Mouse (Mus musculus): Measurements from ENCODE around the gene Rgs6. TPM values are rescaled to one million over a fixed set of nuclear protein-coding genes. Genes with fewer than 3 reads are reported as not detected.

Gene Rgs6
- polyA plus RNA-seq, 1 experiment: 0.28 TPM

- Histone ChIP-seq H3K4me3 (ENCODE audit: insufficient read depth, low read length) (no peak overlapping the region), H3K27ac (ENCODE audit: insufficient read depth, low read depth, low read length) (no peak overlapping the region), H3K4me1 (ENCODE audit: control insufficient read depth, insufficient read depth, low read length) (no peaks in the 10 kb centered on the region)
- TF ChIP-seq CTCF (IDR thresholded peaks at IDR 0.05; ENCODE audit: low read depth, low read length) (no peak), POLR2A (IDR thresholded peaks at IDR 0.05; ENCODE audit: borderline replicate concordance, low read depth, low read length) (no peak)
Measured at GRCm38 (mm10) chr12:82588846-82589630, 946 bp downstream of the Rgs6 start.

GRCm38 (mm10) chr12:82599011-82599410, 10.9 kb downstream of the Rgs6 start:
- H3K4me3 ChIP-seq (ENCODE audit: insufficient read depth, low read length): no peak overlapping the region
- H3K27ac ChIP-seq (ENCODE audit: insufficient read depth, low read depth, low read length): no peak overlapping the region
- TF ChIP-seq CTCF (IDR thresholded peaks at IDR 0.05; ENCODE audit: low read depth, low read length) (no peak), POLR2A (IDR thresholded peaks at IDR 0.05; ENCODE audit: borderline replicate concordance, low read depth, low read length) (no peak)
- no peaks in the 10 kb centered on the region for H3K4me1 ChIP-seq (ENCODE audit: control insufficient read depth, insufficient read depth, low read length)

- no peaks in the 10 kb centered on the region for H3K4me1 ChIP-seq (ENCODE audit: control insufficient read depth, insufficient read depth, low read length)
- no peak for TF ChIP-seq CTCF (IDR thresholded peaks at IDR 0.05; ENCODE audit: low read depth, low read length)
- no peak for TF ChIP-seq POLR2A (IDR thresholded peaks at IDR 0.05; ENCODE audit: borderline replicate concordance, low read depth, low read length)
- no peak overlapping the region for H3K27ac ChIP-seq (ENCODE audit: insufficient read depth, low read depth, low read length)
- H3K4me3 ChIP-seq (ENCODE audit: insufficient read depth, low read length): no peak overlapping the region
Measured at GRCm38 (mm10) chr12:82600406-82600805, 12.3 kb downstream of the Rgs6 start.

- Histone ChIP-seq H3K27ac (ENCODE audit: insufficient read depth, low read depth, low read length) (no peak overlapping the region), H3K4me3 (ENCODE audit: insufficient read depth, low read length) (no peak overlapping the region), H3K4me1 (ENCODE audit: control insufficient read depth, insufficient read depth, low read length) (no peaks in the 10 kb centered on the region)
- TF ChIP-seq CTCF (IDR thresholded peaks at IDR 0.05; ENCODE audit: low read depth, low read length): no peak
- no peak for TF ChIP-seq POLR2A (IDR thresholded peaks at IDR 0.05; ENCODE audit: borderline replicate concordance, low read depth, low read length)
Measured at GRCm38 (mm10) chr12:82602823-82603222, 14.7 kb downstream of the Rgs6 start.

- H3K27ac ChIP-seq (ENCODE audit: insufficient read depth, low read depth, low read length): no peak overlapping the region
Measured at GRCm38 (mm10) chr12:82603308-82603707, 15.2 kb downstream of the Rgs6 start.

GRCm38 (mm10) chr12:82603979-82604378, 15.9 kb downstream of the Rgs6 start:
- no peaks in the 10 kb centered on the region for H3K4me1 ChIP-seq (ENCODE audit: control insufficient read depth, insufficient read depth, low read length)
- H3K4me3 ChIP-seq (ENCODE audit: insufficient read depth, low read length): no peak overlapping the region
- TF ChIP-seq POLR2A (IDR thresholded peaks at IDR 0.05; ENCODE audit: borderline replicate concordance, low read depth, low read length): no peak
- no peak overlapping the region for H3K27ac ChIP-seq (ENCODE audit: insufficient read depth, low read depth, low read length)

More at GRCm38 (mm10) chr12:82603308-82603707, 15.2 kb downstream of the Rgs6 start:
- Histone ChIP-seq H3K4me1 (ENCODE audit: control insufficient read depth, insufficient read depth, low read length) (no peaks in the 10 kb centered on the region), H3K4me3 (ENCODE audit: insufficient read depth, low read length) (no peak overlapping the region)
- TF ChIP-seq POLR2A (IDR thresholded peaks at IDR 0.05; ENCODE audit: borderline replicate concordance, low read depth, low read length): no peak
- TF ChIP-seq CTCF (IDR thresholded peaks at IDR 0.05; ENCODE audit: low read depth, low read length): no peak

GRCm38 (mm10) chr12:82612769-82613660, 24.9 kb downstream of the Rgs6 start:
- no peak for TF ChIP-seq CTCF (IDR thresholded peaks at IDR 0.05; ENCODE audit: low read depth, low read length)
- no peak for TF ChIP-seq POLR2A (IDR thresholded peaks at IDR 0.05; ENCODE audit: borderline replicate concordance, low read depth, low read length)
- no peak overlapping the region for H3K4me3 ChIP-seq (ENCODE audit: insufficient read depth, low read length)
- H3K4me1 ChIP-seq (ENCODE audit: control insufficient read depth, insufficient read depth, low read length): no peaks in the 10 kb centered on the region
- no peak overlapping the region for H3K27ac ChIP-seq (ENCODE audit: insufficient read depth, low read depth, low read length)

- no peak for TF ChIP-seq POLR2A (IDR thresholded peaks at IDR 0.05; ENCODE audit: borderline replicate concordance, low read depth, low read length)
- TF ChIP-seq CTCF (IDR thresholded peaks at IDR 0.05; ENCODE audit: low read depth, low read length): no peak
- Histone ChIP-seq H3K4me1 (ENCODE audit: control insufficient read depth, insufficient read depth, low read length) (no peaks in the 10 kb centered on the region), H3K4me3 (ENCODE audit: insufficient read depth, low read length) (no peak overlapping the region), H3K27ac (ENCODE audit: insufficient read depth, low read depth, low read length) (no peak overlapping the region)
Measured at GRCm38 (mm10) chr12:82616486-82616812, 28.4 kb downstream of the Rgs6 start.

GRCm38 (mm10) chr12:82616813-82617681, 29.0 kb downstream of the Rgs6 start:
- TF ChIP-seq POLR2A (IDR thresholded peaks at IDR 0.05; ENCODE audit: borderline replicate concordance, low read depth, low read length) (no peak), CTCF (IDR thresholded peaks at IDR 0.05; ENCODE audit: low read depth, low read length) (no peak)
- no peak overlapping the region for H3K4me3 ChIP-seq (ENCODE audit: insufficient read depth, low read length)
- H3K27ac ChIP-seq (ENCODE audit: insufficient read depth, low read depth, low read length): no peak overlapping the region
- H3K4me1 ChIP-seq (ENCODE audit: control insufficient read depth, insufficient read depth, low read length): no peaks in the 10 kb centered on the region

All from bone marrow macrophage, adult 2 months (primary cell).